Mouse (Mus musculus): ENCODE measurements at regions not wholly inside any gene's neighbourhood (a gene's known extent, or its start where the extent isn't known, plus 50 kb on each side); places are given as distances from the start of the nearest gene placed in this dataset.

GRCm38 (mm10) chr9:98174056-98174455 lies 113.2 kb upstream of the Nmnat3 start:
- no peak overlapping the region for H3K27ac ChIP-seq (ENCODE audit: low read length)
- H3K9ac ChIP-seq (ENCODE audit: low read depth, low read length): no peak overlapping the region
- H3K4me2 ChIP-seq (ENCODE audit: low read depth, low read length): no peak overlapping the region
- no peaks in the 10 kb centered on the region for H3K9me3 ChIP-seq (ENCODE audit: control insufficient read depth, low read length)
- H3K4me1 ChIP-seq (ENCODE audit: control insufficient read depth, insufficient read depth, low read length): no peaks in the 10 kb centered on the region
- no peak for ATAC-seq
- WGBS: 76% methylated on average over 5 of the region's 5 CpGs
- H3K27me3 ChIP-seq (replicated peaks; ENCODE audit: control insufficient read depth, insufficient read depth, low read length): no peaks in the 10 kb centered on the region
- no peaks in the 10 kb centered on the region for H3K36me3 ChIP-seq (ENCODE audit: control insufficient read depth, insufficient read depth, low read length)
- no peak overlapping the region for H3K4me3 ChIP-seq (ENCODE audit: low read length)

GRCm38 (mm10) chr9:98176701-98177380 lies 110.4 kb upstream of the Nmnat3 start:
- Histone ChIP-seq H3K9ac (ENCODE audit: low read depth, low read length) (no peak overlapping the region), H3K4me2 (ENCODE audit: low read depth, low read length) (no peak overlapping the region), H3K27ac (ENCODE audit: low read length) (no peak overlapping the region), H3K36me3 (ENCODE audit: control insufficient read depth, insufficient read depth, low read length) (no peaks in the 10 kb centered on the region), H3K9me3 (ENCODE audit: control insufficient read depth, low read length) (no peaks in the 10 kb centered on the region), H3K4me1 (ENCODE audit: control insufficient read depth, insufficient read depth, low read length) (no peaks in the 10 kb centered on the region), H3K4me3 (ENCODE audit: low read length) (no peak overlapping the region), H3K27me3 (replicated peaks; ENCODE audit: control insufficient read depth, insufficient read depth, low read length) (no peaks in the 10 kb centered on the region)
- WGBS: 72% methylated on average over 7 of the region's 7 CpGs
- ATAC-seq: no peak

- 55% methylated on average over 4 of the region's 4 CpGs for WGBS
- H3K36me3 ChIP-seq (ENCODE audit: control insufficient read depth, insufficient read depth, low read length): no peaks in the 10 kb centered on the region
- no peak overlapping the region for H3K4me2 ChIP-seq (ENCODE audit: low read depth, low read length)
- H3K4me1 ChIP-seq (ENCODE audit: control insufficient read depth, insufficient read depth, low read length): no peaks in the 10 kb centered on the region
- no peak overlapping the region for H3K4me3 ChIP-seq (ENCODE audit: low read length)
- no peaks in the 10 kb centered on the region for H3K27me3 ChIP-seq (replicated peaks; ENCODE audit: control insufficient read depth, insufficient read depth, low read length)
- ATAC-seq: no peak
- H3K27ac ChIP-seq (ENCODE audit: low read length): no peak overlapping the region
- H3K9me3 ChIP-seq (ENCODE audit: control insufficient read depth, low read length): no peaks in the 10 kb centered on the region
- no peak overlapping the region for H3K9ac ChIP-seq (ENCODE audit: low read depth, low read length)
These were observed 106.5 kb upstream of the Nmnat3 start for GRCm38 (mm10) chr9:98180766-98181165.

- ATAC-seq: no peak
- H3K36me3 ChIP-seq (ENCODE audit: control insufficient read depth, insufficient read depth, low read length): no peaks in the 10 kb centered on the region
- no peaks in the 10 kb centered on the region for H3K9me3 ChIP-seq (ENCODE audit: control insufficient read depth, low read length)
- 71% methylated on average over 10 of the region's 10 CpGs for WGBS
- no peaks in the 10 kb centered on the region for H3K27me3 ChIP-seq (replicated peaks; ENCODE audit: control insufficient read depth, insufficient read depth, low read length)
- no peak overlapping the region for H3K9ac ChIP-seq (ENCODE audit: low read depth, low read length)
- H3K4me3 ChIP-seq (ENCODE audit: low read length): no peak overlapping the region
- no peak overlapping the region; the same call in 1 of the 2 replicates for H3K4me2 ChIP-seq (ENCODE audit: low read depth, low read length)
- no peak overlapping the region for H3K27ac ChIP-seq (ENCODE audit: low read length)
- H3K4me1 ChIP-seq (ENCODE audit: control insufficient read depth, insufficient read depth, low read length): no peaks in the 10 kb centered on the region
These were observed 100.4 kb upstream of the Nmnat3 start for GRCm38 (mm10) chr9:98186757-98187300.

- Histone ChIP-seq H3K27me3 (replicated peaks; ENCODE audit: control insufficient read depth, insufficient read depth, low read length) (no peaks in the 10 kb centered on the region), H3K4me3 (ENCODE audit: low read length) (no peak overlapping the region), H3K4me2 (ENCODE audit: low read depth, low read length) (no peak overlapping the region), H3K9me3 (ENCODE audit: control insufficient read depth, low read length) (no peaks in the 10 kb centered on the region), H3K27ac (ENCODE audit: low read length) (no peak overlapping the region), H3K9ac (ENCODE audit: low read depth, low read length) (no peak overlapping the region), H3K36me3 (ENCODE audit: control insufficient read depth, insufficient read depth, low read length) (no peaks in the 10 kb centered on the region), H3K4me1 (ENCODE audit: control insufficient read depth, insufficient read depth, low read length) (no peaks in the 10 kb centered on the region)
- no peak for ATAC-seq
- 91% methylated on average over 2 of the region's 2 CpGs for WGBS
These were observed 92.9 kb upstream of the Nmnat3 start for GRCm38 (mm10) chr9:98194356-98194755.

GRCm38 (mm10) chr9:98218824-98219223 lies 68.4 kb upstream of the Nmnat3 start:
- Histone ChIP-seq H3K4me2 (ENCODE audit: low read depth, low read length) (no peak overlapping the region), H3K9ac (ENCODE audit: low read depth, low read length) (no peak overlapping the region), H3K9me3 (ENCODE audit: control insufficient read depth, low read length) (no peaks in the 10 kb centered on the region), H3K27me3 (replicated peaks; ENCODE audit: control insufficient read depth, insufficient read depth, low read length) (no peaks in the 10 kb centered on the region), H3K36me3 (ENCODE audit: control insufficient read depth, insufficient read depth, low read length) (no peaks in the 10 kb centered on the region), H3K27ac (ENCODE audit: low read length) (no peak overlapping the region), H3K4me1 (ENCODE audit: control insufficient read depth, insufficient read depth, low read length) (no peaks in the 10 kb centered on the region), H3K4me3 (ENCODE audit: low read length) (no peak overlapping the region)
- ATAC-seq: no peak
- WGBS: 62% methylated on average over 2 of the region's 2 CpGs

- H3K4me1 ChIP-seq (ENCODE audit: control insufficient read depth, insufficient read depth, low read length): no peaks in the 10 kb centered on the region
- no peaks in the 10 kb centered on the region for H3K27me3 ChIP-seq (replicated peaks; ENCODE audit: control insufficient read depth, insufficient read depth, low read length)
- H3K27ac ChIP-seq (ENCODE audit: low read length): no peak overlapping the region
- H3K4me2 ChIP-seq (ENCODE audit: low read depth, low read length): no peak overlapping the region
- ATAC-seq: no peak
- H3K9me3 ChIP-seq (ENCODE audit: control insufficient read depth, low read length): no peaks in the 10 kb centered on the region
- H3K4me3 ChIP-seq (ENCODE audit: low read length): no peak overlapping the region
- 80% methylated on average over 8 of the region's 8 CpGs for WGBS
- H3K36me3 ChIP-seq (ENCODE audit: control insufficient read depth, insufficient read depth, low read length): no peaks in the 10 kb centered on the region
- no peak overlapping the region for H3K9ac ChIP-seq (ENCODE audit: low read depth, low read length)
These were observed 66.9 kb upstream of the Nmnat3 start for GRCm38 (mm10) chr9:98220367-98220766.

- no peak overlapping the region for H3K27ac ChIP-seq (ENCODE audit: low read length)
- 31% methylated on average over 1 of the region's 1 CpGs for WGBS
- no peak for ATAC-seq
- H3K4me2 ChIP-seq (ENCODE audit: low read depth, low read length): no peak overlapping the region
- no peak overlapping the region for H3K4me3 ChIP-seq (ENCODE audit: low read length)
- no peaks in the 10 kb centered on the region for H3K27me3 ChIP-seq (replicated peaks; ENCODE audit: control insufficient read depth, insufficient read depth, low read length)
- no peaks in the 10 kb centered on the region for H3K36me3 ChIP-seq (ENCODE audit: control insufficient read depth, insufficient read depth, low read length)
- no peaks in the 10 kb centered on the region for H3K4me1 ChIP-seq (ENCODE audit: control insufficient read depth, insufficient read depth, low read length)
- H3K9me3 ChIP-seq (ENCODE audit: control insufficient read depth, low read length): no peaks in the 10 kb centered on the region
- H3K9ac ChIP-seq (ENCODE audit: low read depth, low read length): no peak overlapping the region
These were observed 65.5 kb upstream of the Nmnat3 start for GRCm38 (mm10) chr9:98221766-98222165.

- no peaks in the 10 kb centered on the region for H3K4me1 ChIP-seq (ENCODE audit: control insufficient read depth, insufficient read depth, low read length)
These were observed 59.0 kb upstream of the Nmnat3 start for GRCm38 (mm10) chr9:98228226-98228625.

GRCm38 (mm10) chr9:98228907-98229306 lies 58.3 kb upstream of the Nmnat3 start:
- ATAC-seq: no peak
- no peak overlapping the region for H3K9ac ChIP-seq (ENCODE audit: low read depth, low read length)
- WGBS: 73% methylated on average over 7 of the region's 7 CpGs
- no peak overlapping the region for H3K27ac ChIP-seq (ENCODE audit: low read length)
- H3K9me3 ChIP-seq (ENCODE audit: control insufficient read depth, low read length): no peaks in the 10 kb centered on the region
- H3K4me3 ChIP-seq (ENCODE audit: low read length): no peak overlapping the region
- H3K4me1 ChIP-seq (ENCODE audit: control insufficient read depth, insufficient read depth, low read length): no peaks in the 10 kb centered on the region
- H3K4me2 ChIP-seq (ENCODE audit: low read depth, low read length): no peak overlapping the region
- no peaks in the 10 kb centered on the region for H3K36me3 ChIP-seq (ENCODE audit: control insufficient read depth, insufficient read depth, low read length)
- H3K27me3 ChIP-seq (replicated peaks; ENCODE audit: control insufficient read depth, insufficient read depth, low read length): no peaks in the 10 kb centered on the region

More at GRCm38 (mm10) chr9:98228226-98228625, 59.0 kb upstream of the Nmnat3 start:
- Histone ChIP-seq H3K9me3 (ENCODE audit: control insufficient read depth, low read length) (no peaks in the 10 kb centered on the region), H3K9ac (ENCODE audit: low read depth, low read length) (no peak overlapping the region), H3K4me2 (ENCODE audit: low read depth, low read length) (no peak overlapping the region), H3K27ac (ENCODE audit: low read length) (no peak overlapping the region), H3K27me3 (replicated peaks; ENCODE audit: control insufficient read depth, insufficient read depth, low read length) (no peaks in the 10 kb centered on the region), H3K4me3 (ENCODE audit: low read length) (no peak overlapping the region), H3K36me3 (ENCODE audit: control insufficient read depth, insufficient read depth, low read length) (no peaks in the 10 kb centered on the region)
- no peak for ATAC-seq
- WGBS: 86% methylated on average over 3 of the region's 3 CpGs

All from intestine, embryonic 16.5 days (tissue).